In genomic region chr10:105788744-105789486, GRCm38 (mm10) we compare ENCODE assay signal across 13 mouse cellular contexts. TPM values are rescaled to one million over a fixed set of nuclear protein-coding genes. Genes with fewer than 3 reads are reported as not detected.
DNase-seq lines count a peak whose midpoint lies in the region; ATAC-seq lines count a peak whose summit lies in the region.
"Had no signal": no experiment of that assay in that cellular context is flagged by ENCODE, and none has a peak within 500 bp of the region (broad histone marks: within the 10 kb centered on the region; RNA-seq: fewer than 3 reads in every experiment).

No protein-coding gene starts in this region.

- H3K4me3 ChIP-seq in neural tube, embryonic 11.5 days (ENCODE audit: low read depth, low read length): no peak overlapping the region
- H3K4me3 ChIP-seq in midbrain, embryonic 14.5 days (replicated peaks; ENCODE audit: low read depth, low read length): no peak overlapping the region
- no peak overlapping the region for H3K4me3 ChIP-seq in liver, embryonic 11.5 days (ENCODE audit: low read depth, low read length)
- H3K4me3 ChIP-seq: heart, embryonic 13.5 days; liver, embryonic 12.5 days had no signal

- no peak overlapping the region for H3K9ac ChIP-seq in neural tube, embryonic 11.5 days (ENCODE audit: low read length)
- no peak overlapping the region for H3K9ac ChIP-seq in midbrain, embryonic 14.5 days (replicated peaks; ENCODE audit: low read length)
- H3K9ac ChIP-seq in liver, embryonic 11.5 days (ENCODE audit: low read depth, low read length): no peak overlapping the region
- H3K9ac ChIP-seq: heart, embryonic 13.5 days; liver, embryonic 12.5 days had no signal

- 81% methylated on average over 17 of the region's 17 CpGs for WGBS in neural tube, embryonic 11.5 days
- 49% methylated on average over 17 of the region's 17 CpGs for WGBS in midbrain, embryonic 14.5 days
- WGBS in liver, embryonic 11.5 days: 90% methylated on average over 17 of the region's 17 CpGs

- no peaks in the 10 kb centered on the region for H3K9me3 ChIP-seq in neural tube, embryonic 11.5 days (ENCODE audit: control insufficient read depth, low read length)
- H3K9me3 ChIP-seq in midbrain, embryonic 14.5 days (ENCODE audit: control insufficient read depth, low read length): no peaks in the 10 kb centered on the region
- H3K9me3 ChIP-seq in liver, embryonic 11.5 days (ENCODE audit: control insufficient read depth, low read length): no peaks in the 10 kb centered on the region
- H3K9me3 ChIP-seq: heart, embryonic 13.5 days; liver, embryonic 12.5 days had no signal

- no peak overlapping the region for H3K27ac ChIP-seq in neural tube, embryonic 11.5 days (ENCODE audit: low read depth, low read length)
- 0 out of 2 replicates have a peak overlapping the region, but pooled peaks have one; percentile 52 for H3K27ac ChIP-seq in midbrain, embryonic 14.5 days (replicated peaks; ENCODE audit: low read depth, low read length)
- no peak overlapping the region for H3K27ac ChIP-seq in liver, embryonic 11.5 days (ENCODE audit: low read depth, low read length)
- H3K27ac ChIP-seq: heart, embryonic 13.5 days; liver, embryonic 12.5 days had no signal

- H3K4me1 ChIP-seq in neural tube, embryonic 11.5 days (ENCODE audit: control insufficient read depth, insufficient read depth, low read length): no peaks in the 10 kb centered on the region
- 0 out of 2 replicates have a peak, but pooled peaks cover 3% of the 10 kb centered on the region for H3K4me1 ChIP-seq in midbrain, embryonic 14.5 days (ENCODE audit: control insufficient read depth, insufficient read depth, low read length)
- no peaks in the 10 kb centered on the region for H3K4me1 ChIP-seq in liver, embryonic 11.5 days (replicated peaks; ENCODE audit: control insufficient read depth, insufficient read depth, low read length)
- H3K4me1 ChIP-seq: heart, embryonic 13.5 days; liver, embryonic 12.5 days had no signal

- no peak overlapping the region for H3K4me2 ChIP-seq in neural tube, embryonic 11.5 days (ENCODE audit: low read depth)
- H3K4me2 ChIP-seq in midbrain, embryonic 14.5 days (ENCODE audit: low read length): peak overlapping the region; percentile 22; the same call in 1 of the 2 replicates
- no peak overlapping the region for H3K4me2 ChIP-seq in liver, embryonic 11.5 days
- H3K4me2 ChIP-seq: heart, embryonic 13.5 days; liver, embryonic 12.5 days had no signal

- 0 out of 2 replicates have a peak, but pooled peaks cover 2% of the 10 kb centered on the region for H3K36me3 ChIP-seq in neural tube, embryonic 11.5 days (ENCODE audit: control insufficient read depth, insufficient read depth, low read length)
- H3K36me3 ChIP-seq in midbrain, embryonic 14.5 days (ENCODE audit: control insufficient read depth, insufficient read depth, low read length): no peaks in the 10 kb centered on the region
- no peaks in the 10 kb centered on the region for H3K36me3 ChIP-seq in liver, embryonic 11.5 days (ENCODE audit: control insufficient read depth, insufficient read depth, low read length)

- no peaks in the 10 kb centered on the region for H3K27me3 ChIP-seq in neural tube, embryonic 11.5 days (ENCODE audit: control insufficient read depth, insufficient read depth, low read length)
- H3K27me3 ChIP-seq in midbrain, embryonic 14.5 days (ENCODE audit: control insufficient read depth, insufficient read depth, low read length): no peaks in the 10 kb centered on the region
- H3K27me3 ChIP-seq in liver, embryonic 11.5 days (replicated peaks; ENCODE audit: control insufficient read depth, insufficient read depth, low read length): no peaks in the 10 kb centered on the region
- H3K27me3 ChIP-seq: heart, embryonic 13.5 days; liver, embryonic 12.5 days; Patski had no signal

- peak; percentile 18 for DNase-seq in neural tube, embryonic 11.5 days (ENCODE audit: low spot score)
- DNase-seq in neural tube, embryonic 10.5 days (ENCODE audit: extremely low spot score, low spot score): no peak
- DNase-seq in layer of hippocampus, postnatal 10 days (ENCODE audit: low spot score in 2 of 2): peak; percentile 26 to 44
- peak; percentile 59 for DNase-seq in midbrain, embryonic 14.5 days
- peak; percentile 43 for DNase-seq in right cerebral cortex, postnatal 4 days
- DNase-seq in liver, embryonic 11.5 days (ENCODE audit: low spot score): no peak
- DNase-seq in kidney, postnatal 25 days: no peak
- DNase-seq in heart, postnatal 4 days: no peak
- DNase-seq: cerebellum, postnatal 14 days; kidney, adult 18-20 months had no signal

- ATAC-seq in neural tube, embryonic 11.5 days (ENCODE audit: insufficient read depth, low FRiP score, low TSS enrichment): peak; percentile 85
- ATAC-seq in midbrain, embryonic 14.5 days (ENCODE audit: low FRiP score, low TSS enrichment): peak; percentile 64
- ATAC-seq in liver, embryonic 11.5 days (replicated peaks; ENCODE audit: low FRiP score): no peak
- ATAC-seq: liver, embryonic 12.5 days; Patski had no signal

RNA-seq across cellular contexts. Expression of gene Ccdc59, which starts 52.0 kb away (rescaled TPM):
- 47.5 and 48.6 TPM in 2 replicates for polyA plus RNA-seq in neural tube, embryonic 11.5 days (2014; fragmentation: Nextera tagmentation; extraction: Ambion mirVana)
- total RNA-seq in layer of hippocampus, postnatal 10 days (2021): 10 to 100 TPM; 16.7 to 18.7 TPM
- 43.9 and 50.0 TPM in 2 replicates for polyA plus RNA-seq in midbrain, embryonic 14.5 days (2014; fragmentation: Nextera tagmentation; extraction: Ambion mirVana)
- 45.2 and 50.5 TPM in 2 replicates for polyA plus RNA-seq in liver, embryonic 11.5 days (2014; fragmentation: Nextera tagmentation; extraction: Ambion mirVana)
- 10 to 100 TPM; 15.4 to 15.7 TPM for total RNA-seq in heart, postnatal 4 days (2021)

RNA-seq across cellular contexts. Expression of gene Mettl25, which starts 52.3 kb away (rescaled TPM):
- polyA plus RNA-seq in neural tube, embryonic 11.5 days (2014; fragmentation: Nextera tagmentation; extraction: Ambion mirVana): 12.3 and 16.5 TPM in 2 replicates
- total RNA-seq in layer of hippocampus, postnatal 10 days (2021): 1 to 10 TPM; 8.7 to 9.6 TPM
- 15.3 and 18.9 TPM in 2 replicates for polyA plus RNA-seq in midbrain, embryonic 14.5 days (2014; fragmentation: Nextera tagmentation; extraction: Ambion mirVana)
- 13.1 and 13.3 TPM in 2 replicates for polyA plus RNA-seq in liver, embryonic 11.5 days (2014; fragmentation: Nextera tagmentation; extraction: Ambion mirVana)
- total RNA-seq in heart, postnatal 4 days (2021): 1 to 10 TPM; 8.2 to 9.1 TPM

Comparison
In these comparisons a context has a peak if more than half of its experiments do, and no peak if none do; other contexts are left out.
1. DNase-seq: peak in neural tube, embryonic 11.5 days (single experiment), layer of hippocampus, postnatal 10 days (2 of 2), midbrain, embryonic 14.5 days (single experiment) and right cerebral cortex, postnatal 4 days (single experiment); none in neural tube, embryonic 10.5 days (single experiment), liver, embryonic 11.5 days (single experiment), kidney, postnatal 25 days (0 of 2) and heart, postnatal 4 days (single experiment).